Mouse (Mus musculus): ENCODE data around the gene Nfia.

DNA sequence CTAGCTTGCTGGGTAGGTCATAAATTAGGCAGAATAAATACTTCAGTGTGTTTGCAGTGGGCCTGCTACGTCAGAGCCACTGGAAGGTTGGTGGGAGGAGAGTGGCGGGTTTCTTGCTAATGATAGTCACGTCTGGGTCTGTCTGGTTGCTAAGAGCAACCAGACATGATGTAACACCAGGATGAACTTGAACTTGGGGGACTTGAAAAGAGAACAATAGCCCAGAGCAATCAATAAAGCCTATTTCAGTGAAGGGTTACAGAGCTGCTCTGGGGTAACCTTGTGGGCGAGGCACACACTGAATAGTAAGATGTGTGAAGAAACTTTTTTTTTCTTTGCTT lies 336.1 kb downstream of the Nfia start:
- no peak for TF ChIP-seq MAFK (IDR thresholded peaks at IDR 0.05; ENCODE audit: insufficient read depth, low read depth, low read length)
- TF ChIP-seq ZC3H11A (IDR thresholded peaks at IDR 0.05; ENCODE audit: borderline replicate concordance, low read depth, low read length) = no peak
- no peak for TF ChIP-seq CHD2 (IDR thresholded peaks at IDR 0.05; ENCODE audit: low read depth, low read length)
- no peak for TF ChIP-seq HCFC1 (IDR thresholded peaks at IDR 0.05; ENCODE audit: borderline replicate concordance, insufficient read depth, low read length)
- TF ChIP-seq ZNF384 (IDR thresholded peaks at IDR 0.05; ENCODE audit: low read depth, low read length) = no peak

Data from ES-E14 (cell line).